Mouse (Mus musculus) right cerebral cortex, adult 2 months (tissue): ENCODE measurements around the gene Rac3.
"Not testable (repeated sequence)": the region's sequence is repeated elsewhere in the genome, so short reads cannot be mapped to it uniquely, and the experiment has no call there.

Experiments used
- DNase-seq, 2 experiments: peaks; one replicate each; pipeline ENCODE4 v3.0.0; 2021 to 2022; ENCODE audit warnings: low spot score in 2 of 2

The Rac3 gene

GRCm38 (mm10) chr11:120728530-120729240, 7.4 kb downstream of the Rac3 start:
- no peak for DNase-seq

- DNase-seq = not testable (repeated sequence)
Observed at GRCm38 (mm10) chr11:120729432-120730050, 8.3 kb downstream of the Rac3 start.

DNA sequence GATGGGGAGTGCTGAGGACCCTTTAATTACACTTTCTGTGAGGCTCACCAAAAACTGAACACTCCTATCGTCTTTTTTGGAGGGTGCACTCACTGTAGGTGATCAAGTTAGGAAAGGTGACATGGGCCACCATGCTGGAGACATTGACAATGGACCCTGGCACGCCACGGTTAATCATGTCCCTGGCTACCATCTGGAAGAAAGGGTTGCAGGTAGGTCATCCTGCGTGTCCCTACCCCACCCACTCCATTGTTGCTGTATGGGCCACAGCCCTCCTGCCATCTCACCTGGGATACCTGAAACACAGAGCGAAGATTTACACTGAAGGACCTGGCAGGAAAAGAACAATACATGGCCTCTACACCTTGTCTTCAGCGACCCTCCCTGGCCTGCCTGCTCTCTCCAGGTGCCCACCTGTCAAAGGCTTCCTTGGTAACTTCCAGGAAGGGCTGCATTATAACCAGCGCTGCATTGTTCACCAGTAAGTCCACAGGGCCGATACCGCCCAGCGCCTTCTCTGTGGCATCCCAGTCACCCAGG, 9.1 kb downstream of the Rac3 start:
- DNase-seq = no peak

DNA sequence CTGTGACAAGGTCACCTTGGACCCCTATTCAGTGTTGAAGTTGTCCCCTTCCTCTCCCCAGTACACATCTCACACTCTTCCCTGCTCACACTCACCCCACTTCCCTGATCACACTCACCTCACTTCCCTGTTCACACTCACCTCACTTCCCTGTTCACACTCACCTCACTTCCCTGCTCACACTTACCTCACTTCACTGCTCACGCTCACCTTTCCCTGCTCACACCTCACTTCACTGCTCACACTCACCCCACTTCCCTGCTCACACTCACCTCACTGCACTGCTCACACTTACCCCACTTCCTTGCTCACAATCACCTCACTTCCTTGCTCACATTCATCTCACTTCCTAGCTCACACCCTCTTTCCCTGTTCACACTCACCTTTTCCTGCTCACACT, 10.1 kb downstream of the Rac3 start:
- DNase-seq = no peak

GRCm38 (mm10) chr11:120731858-120732680, 10.8 kb downstream of the Rac3 start, which contains the start of gene Cbr2:
Gene Cbr2, minus strand, starts transcription at chr11:120732114.
- DNase-seq = no peak

GRCm38 (mm10) chr11:120733521-120733920, 12.3 kb downstream of the Rac3 start:
- DNase-seq = no peak

DNA sequence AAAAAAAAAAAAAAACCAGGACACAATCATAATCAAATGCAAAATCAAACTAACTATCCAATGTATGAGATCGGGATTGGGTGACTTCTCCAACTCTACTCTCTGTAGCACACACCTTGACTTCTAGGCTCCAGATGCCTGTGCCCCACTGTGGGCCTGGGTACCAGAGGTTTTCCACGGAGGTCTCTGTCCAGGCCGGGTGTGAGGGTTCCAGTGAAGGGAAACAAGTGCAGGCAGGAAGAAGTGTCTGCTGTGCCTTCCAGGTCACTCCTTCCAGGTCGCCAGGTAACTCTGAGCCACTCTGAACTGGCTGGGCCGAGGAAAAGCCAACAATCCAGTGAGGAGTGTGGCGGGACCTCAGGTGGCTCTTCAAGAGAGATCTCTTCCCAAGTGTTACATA, 15.2 kb downstream of the Rac3 start:
- no peak for DNase-seq

GRCm38 (mm10) chr11:120740981-120741380, 19.7 kb downstream of the Rac3 start:
- no peak for DNase-seq

- DNase-seq = no peak
Observed at GRCm38 (mm10) chr11:120744121-120744701, 22.9 kb downstream of the Rac3 start.

DNA sequence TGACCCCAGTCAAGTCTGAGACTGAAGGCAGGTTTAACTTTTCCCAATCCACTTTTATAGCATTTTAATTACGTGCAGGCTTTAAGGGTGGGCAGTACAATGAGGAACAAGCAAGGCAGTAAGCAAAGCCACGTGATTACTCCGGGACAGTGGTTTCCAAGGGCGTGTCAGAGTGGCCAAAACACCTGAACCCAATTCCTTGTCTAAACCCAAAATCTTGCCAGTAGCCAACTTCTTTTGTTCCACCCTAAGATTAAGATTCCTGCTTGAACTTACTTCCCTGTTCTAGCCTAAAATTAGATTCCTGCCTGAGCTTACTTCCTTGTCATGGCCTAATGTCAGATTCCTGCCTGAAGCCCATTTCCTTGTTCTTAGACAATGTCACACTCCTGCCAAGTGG, 26.7 kb downstream of the Rac3 start:
- DNase-seq = no peak

GRCm38 (mm10) chr11:120749430-120749829, 28.2 kb downstream of the Rac3 start:
- no peak for DNase-seq

DNA sequence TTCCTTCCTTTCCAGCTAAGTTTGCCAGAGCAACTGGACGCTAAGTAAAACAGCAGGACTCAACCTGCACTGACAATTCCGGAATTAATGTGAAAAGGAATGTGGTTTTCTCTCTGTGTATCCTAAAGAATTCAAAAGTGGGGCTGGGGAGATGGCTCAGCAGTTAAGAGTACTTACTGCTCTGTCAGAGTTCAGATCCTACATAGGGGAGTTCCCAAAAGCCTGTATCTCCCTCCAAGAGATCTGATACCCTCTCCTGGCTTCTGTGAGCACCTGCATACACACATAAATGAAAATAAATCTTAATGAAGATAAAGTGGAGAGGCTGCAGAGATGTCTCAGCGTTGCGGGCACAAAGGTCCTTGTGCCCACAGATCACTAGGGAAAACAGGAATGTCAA, 30.3 kb downstream of the Rac3 start:
- DNase-seq = no peak

DNA sequence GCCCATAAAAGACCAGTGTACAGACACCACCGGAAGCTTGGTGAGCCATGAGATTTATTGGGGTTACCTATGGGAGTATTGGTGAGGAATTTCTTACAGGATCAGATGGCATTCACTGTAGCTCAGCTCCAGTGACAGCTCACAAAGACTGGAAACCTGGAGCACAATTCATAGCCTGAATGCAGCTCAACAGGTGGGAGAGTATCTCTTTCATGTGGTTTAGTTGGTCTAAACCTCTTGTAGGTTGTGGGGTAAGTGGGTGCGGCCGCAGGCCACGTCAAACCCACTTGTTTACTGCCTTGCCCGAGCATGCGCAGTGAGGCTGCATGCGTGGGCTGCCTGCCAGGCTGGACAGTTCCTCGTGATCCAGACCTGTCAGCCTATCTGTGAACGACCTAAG, 39.0 kb downstream of the Rac3 start:
- DNase-seq = no peak

DNA sequence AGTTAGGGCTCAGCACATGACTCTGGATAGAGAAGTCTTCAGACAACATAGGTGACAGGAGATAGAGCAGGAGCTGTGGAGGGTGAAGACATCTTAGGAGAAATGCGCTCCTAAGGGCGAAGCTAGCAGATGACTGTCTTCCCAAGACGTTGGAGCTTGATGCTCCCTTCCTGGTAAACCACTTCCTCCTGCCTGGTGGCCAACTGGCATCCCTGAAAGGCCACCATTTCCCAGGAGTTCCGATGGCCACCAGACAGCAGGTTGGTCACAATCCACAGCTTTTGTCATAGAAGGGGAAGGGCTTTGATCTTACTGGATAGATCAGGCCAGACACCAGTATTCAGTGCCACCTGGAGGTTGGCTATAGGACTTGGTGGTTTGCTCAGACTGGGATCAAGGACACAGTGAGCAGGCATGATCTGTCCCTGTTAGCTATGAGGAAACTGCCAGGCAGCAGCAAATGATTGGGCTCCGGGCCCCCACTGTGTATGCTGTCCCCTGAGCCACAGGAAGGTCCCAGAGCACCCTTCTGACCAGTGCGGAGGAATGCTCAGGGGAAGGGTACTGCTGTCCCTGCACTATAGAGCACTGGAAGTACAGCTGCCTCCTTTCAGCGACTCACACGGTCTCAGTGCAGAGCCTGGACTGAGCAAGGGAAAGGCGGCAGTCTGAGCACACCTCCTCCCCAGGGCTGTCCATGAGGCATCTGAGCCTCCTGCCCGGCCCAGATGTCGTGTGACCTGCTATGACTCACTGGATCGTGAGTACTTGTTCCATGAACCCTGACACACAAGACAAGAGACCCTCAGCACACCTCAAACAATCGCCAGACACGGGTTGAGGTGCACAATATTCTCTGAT, 40.8 kb downstream of the Rac3 start:
- DNase-seq = no peak

DNA sequence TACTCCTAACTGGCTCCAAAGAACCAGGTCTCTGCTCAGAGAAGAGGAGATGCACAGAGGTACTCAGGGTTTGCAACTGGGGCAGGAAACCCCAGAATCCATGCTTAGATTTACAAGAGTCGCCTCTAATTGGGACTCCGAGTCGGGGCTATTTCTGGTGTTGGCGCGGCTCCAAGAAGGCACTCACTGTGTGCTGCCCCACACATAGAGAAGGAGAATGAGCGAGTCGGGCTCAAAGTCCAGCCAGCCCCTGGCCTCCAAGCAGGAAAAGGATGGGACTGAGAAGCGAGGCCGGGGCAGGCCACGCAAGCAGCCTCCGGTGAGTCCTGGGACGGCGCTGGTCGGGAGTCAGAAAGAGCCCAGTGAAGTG, 41.4 kb downstream of the Rac3 start, which contains the start of gene Hmga1b:
Hmga1b (plus strand) TSS at position 123 of the 370 bp plus-strand sequence.
- not testable (repeated sequence) for DNase-seq

DNA sequence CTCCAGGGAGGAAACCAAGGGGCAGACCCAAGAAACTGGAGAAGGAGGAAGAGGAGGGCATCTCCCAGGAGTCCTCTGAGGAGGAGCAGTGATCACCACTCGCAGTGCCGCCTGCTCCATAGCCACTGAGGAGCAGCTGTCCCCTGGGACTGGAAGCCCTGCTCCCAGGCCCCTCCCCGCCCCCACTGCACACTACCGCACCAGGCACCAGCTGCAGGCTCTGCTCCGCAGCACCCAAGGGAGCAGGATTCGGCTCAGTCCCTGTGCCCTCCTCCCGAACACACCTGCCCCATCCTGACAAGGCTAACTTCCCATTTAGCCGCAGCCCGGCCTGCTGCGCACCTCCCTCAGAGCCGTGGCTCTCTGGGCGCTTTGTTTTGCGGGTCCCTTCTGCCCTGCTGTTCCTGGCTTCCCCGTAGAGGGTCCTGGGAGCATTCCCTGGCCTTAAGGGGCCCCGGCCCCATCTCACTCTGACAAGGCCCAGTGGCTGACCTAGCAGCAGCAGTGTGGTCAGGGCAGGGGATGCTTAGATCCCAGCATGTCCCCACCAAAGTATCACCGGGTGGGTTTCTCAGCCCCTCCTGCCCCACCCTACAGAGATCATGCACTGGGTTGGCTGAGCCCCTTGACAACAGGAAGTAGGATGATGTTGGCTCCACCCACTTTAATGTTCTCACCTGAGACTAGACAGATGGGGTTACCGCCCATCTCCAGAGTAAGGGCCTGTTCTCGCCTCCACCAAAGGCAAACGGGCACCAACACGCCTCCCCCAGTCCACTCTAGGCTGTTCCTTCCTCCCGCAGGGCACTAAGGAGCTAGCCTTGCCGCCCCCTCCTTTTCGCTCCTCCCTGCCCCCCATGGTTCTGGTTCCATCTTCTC, 42.1 kb downstream of the Rac3 start:
- not testable (repeated sequence) for DNase-seq

GRCm38 (mm10) chr11:120767023-120767422, 45.8 kb downstream of the Rac3 start:
- DNase-seq = not testable (repeated sequence)

DNA sequence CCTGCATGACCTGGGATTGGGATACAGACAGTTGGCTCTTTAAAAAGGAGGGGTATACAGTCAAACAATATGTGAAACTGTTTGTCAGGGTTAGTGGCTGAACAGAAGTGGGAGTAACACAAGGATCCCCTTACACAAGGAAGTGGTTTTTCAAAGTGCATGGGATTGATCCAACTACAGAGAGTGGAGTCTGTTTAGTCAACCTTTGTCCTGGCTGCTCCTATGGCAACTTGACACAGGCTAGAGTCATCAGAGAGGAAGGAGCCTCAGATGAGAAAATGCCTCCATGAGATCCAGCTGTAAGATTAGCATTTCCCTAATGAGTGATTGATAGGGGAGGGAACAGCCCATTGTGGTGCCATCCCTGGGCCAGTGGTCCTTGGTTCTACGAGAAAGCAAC, 46.9 kb downstream of the Rac3 start:
- no peak for DNase-seq

GRCm38 (mm10) chr11:120772749-120773148, 51.5 kb downstream of the Rac3 start:
- DNase-seq = no peak
